Mouse (Mus musculus) embryo, embryonic 9.5 days (tissue): ENCODE results near the gene Iqcf3.

Source experiments
- DNase-seq: peaks from one replicate; pipeline ENCODE4 v3.0.0-alpha.2; 2017; ENCODE audit errors: extremely low spot score

The Iqcf3 gene

DNA sequence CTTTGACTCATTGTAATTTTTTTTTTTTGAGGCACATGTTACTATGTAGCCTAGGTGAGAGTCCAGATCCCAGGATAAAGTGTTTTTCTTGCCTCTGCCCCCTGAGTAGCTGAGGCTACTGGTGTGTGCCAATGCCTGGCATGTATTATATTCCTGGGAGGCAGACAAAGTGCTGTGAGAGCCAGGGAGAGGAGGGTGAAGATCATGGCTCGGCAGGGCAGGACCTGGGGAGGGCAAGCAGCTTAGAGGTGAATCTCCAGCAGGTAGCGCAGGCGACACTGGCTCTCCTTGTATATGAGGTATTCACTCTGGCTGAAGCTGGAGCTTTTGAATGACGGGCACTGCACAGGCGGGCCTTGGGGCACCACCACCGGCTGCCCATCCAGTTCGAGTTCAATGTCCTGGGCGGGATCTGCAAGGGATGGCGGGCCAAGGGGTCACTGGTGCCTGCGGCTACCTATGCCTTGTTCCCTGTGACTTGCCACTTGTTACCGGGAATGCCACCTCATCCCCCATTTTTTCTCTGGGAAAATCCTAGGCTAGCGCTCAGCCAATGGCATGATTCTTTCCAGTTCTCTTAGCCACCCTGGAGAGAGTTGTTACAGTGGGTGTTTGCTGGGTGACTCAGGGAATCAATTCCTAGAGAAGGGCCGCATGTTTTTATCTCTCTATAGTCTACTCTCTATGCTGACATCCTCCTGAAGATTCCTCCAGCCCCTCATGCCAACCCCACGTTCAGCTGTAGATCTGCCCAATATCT, 90.3 kb downstream of the Iqcf3 start:
- no peak for DNase-seq

DNA sequence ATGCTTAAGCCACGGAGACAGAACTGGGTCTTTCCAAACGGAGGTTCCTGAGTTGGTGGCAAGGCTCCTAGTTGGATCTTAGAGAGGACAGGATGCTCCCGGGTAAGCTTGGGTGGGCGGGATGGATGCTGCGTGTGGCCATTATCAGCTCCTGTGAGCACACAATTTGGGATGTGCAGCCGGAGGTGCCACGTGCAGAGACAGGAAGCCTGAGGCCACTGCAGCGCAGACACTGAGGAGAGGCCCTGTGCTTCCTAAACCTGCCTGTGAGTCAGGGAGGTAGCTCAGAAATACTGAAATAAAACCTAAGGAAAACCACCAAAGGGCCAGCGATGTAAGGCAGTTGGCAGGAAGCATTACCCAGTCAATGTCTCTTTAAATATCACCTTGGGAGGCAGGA, 91.7 kb downstream of the Iqcf3 start:
- DNase-seq, result no peak

DNA sequence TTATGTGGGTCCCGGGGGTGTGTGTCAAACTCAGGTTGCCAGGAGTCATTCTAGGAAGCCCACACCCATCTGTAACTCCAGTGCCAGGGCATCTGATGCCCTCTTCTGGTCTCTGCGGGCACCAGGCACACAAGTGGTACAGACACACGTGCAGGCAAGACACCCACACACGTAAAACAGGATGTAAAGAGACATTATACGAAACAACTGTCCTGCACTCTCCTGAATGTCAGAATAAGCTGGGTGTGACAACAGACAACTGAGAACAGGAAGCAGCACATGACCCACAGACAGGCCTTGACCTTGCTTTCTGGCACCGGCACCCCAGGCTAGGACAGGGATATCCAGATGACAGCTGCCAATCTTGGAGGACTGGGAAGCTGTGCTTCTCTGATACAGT, 92.1 kb downstream of the Iqcf3 start:
- DNase-seq, result no peak

DNA sequence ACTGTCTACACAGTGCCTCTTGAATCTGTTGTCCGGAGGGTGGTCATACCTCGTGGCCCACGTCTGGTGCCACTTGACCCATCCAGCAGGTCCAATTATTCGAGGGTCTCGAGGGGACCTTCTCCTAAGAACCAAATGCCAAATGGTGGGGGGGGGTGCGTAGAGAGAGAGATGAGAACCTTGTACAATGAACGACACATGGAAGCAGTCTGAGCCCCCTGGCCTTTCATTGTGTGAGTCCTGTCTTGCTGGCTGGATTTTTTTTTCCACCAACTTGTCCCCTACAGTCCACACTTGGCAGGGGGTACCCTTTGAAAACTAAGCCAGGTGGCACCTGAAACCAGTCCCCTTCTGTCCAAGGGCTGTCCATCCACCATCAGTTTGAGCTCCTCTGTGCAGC, 93.7 kb downstream of the Iqcf3 start:
- no peak for DNase-seq

DNA sequence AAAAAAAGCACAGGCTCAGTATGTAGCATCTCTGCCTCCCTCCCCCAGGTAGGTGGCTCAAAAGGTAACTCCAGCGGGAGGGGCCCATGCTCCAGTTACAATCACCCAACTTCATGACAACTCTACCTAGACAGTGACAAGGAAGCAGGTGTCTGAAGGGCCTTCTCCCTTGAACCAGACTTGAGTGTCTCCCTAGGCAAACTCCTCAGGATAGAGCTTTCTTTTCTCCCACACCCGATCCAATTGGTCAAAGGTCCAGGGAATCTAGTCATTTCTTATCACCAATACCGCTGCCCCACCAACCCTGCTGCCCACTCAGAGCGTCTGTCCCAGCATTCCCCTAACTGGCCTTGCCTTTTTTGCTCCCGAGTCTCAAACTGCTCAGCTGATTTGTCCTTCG, 94.7 kb downstream of the Iqcf3 start:
- no peak for DNase-seq

DNA sequence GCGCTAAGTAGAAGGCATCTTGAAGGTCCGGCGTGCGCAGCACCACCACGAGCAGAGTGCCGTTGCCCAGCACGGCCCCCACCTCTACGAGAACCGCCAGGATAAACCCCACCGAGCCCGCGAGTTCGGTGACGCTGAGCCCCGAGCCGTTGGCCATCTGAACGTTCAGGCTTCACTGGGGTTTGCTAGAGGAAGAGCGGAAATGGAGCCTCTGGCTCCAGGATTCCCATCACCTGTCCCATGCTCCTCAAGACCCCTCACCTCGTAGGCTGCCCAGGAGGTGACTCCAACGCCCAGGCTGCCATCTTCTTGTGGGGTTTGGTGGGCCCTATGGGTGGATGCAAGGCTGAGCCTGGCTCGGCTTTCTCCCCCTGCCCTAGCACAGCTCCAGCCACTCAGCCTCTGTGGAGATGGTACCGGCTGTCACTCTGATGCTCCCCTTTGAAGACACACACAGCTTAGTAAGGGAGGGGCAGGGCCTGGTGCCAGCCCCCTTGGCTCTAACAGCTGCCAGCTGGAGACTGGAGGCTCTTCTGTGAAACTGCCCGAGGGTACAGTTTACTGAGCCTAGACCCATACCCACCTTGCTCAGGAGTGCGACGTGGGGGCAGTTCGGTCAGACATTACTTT, 95.7 kb downstream of the Iqcf3 start, which contains the start of gene Gpr62:
TSS of gene Gpr62 (minus strand) at position 368 of the 630 bp plus-strand sequence.
- no peak for DNase-seq

DNA sequence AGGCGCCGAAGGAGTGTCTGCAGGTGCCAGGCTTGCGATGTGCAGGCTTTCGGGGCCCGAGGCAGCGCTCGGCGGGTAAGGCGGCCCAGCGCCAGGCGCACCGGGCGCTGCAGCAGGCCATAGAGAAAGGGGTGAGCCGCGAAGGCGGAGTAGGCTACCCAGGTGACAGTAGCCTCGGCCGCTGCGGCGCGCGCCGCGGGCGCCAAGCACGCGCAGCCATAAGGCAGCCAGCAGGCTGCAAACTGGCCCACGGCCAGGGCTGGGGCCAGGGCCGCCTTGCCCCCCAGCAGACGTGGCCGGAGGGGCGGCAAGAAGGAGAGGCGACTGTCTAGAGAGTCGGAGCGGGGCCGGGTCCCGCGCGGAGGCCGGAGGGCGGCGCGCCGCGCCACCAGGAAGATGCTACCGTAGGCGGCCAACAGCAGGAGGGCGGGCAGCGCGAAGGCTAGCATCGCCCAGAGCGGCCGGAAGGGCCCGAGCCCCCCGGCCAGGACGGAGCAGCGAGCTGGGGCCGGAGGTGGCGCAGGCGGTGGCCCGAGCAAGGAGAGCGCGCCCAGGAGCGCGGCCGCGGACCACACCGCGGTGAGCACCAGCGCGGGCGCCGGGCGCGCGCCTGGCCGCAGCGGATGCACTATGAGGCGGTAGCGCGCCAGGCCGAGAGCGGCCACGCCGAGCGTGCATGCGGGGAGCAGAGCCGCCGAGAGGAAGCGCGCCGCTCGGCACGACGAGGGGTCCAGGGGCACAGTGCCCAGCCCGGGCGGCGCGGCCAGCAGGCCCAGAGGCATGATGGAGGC, 96.5 kb downstream of the Iqcf3 start:
- peak; percentile 79 for DNase-seq

DNA sequence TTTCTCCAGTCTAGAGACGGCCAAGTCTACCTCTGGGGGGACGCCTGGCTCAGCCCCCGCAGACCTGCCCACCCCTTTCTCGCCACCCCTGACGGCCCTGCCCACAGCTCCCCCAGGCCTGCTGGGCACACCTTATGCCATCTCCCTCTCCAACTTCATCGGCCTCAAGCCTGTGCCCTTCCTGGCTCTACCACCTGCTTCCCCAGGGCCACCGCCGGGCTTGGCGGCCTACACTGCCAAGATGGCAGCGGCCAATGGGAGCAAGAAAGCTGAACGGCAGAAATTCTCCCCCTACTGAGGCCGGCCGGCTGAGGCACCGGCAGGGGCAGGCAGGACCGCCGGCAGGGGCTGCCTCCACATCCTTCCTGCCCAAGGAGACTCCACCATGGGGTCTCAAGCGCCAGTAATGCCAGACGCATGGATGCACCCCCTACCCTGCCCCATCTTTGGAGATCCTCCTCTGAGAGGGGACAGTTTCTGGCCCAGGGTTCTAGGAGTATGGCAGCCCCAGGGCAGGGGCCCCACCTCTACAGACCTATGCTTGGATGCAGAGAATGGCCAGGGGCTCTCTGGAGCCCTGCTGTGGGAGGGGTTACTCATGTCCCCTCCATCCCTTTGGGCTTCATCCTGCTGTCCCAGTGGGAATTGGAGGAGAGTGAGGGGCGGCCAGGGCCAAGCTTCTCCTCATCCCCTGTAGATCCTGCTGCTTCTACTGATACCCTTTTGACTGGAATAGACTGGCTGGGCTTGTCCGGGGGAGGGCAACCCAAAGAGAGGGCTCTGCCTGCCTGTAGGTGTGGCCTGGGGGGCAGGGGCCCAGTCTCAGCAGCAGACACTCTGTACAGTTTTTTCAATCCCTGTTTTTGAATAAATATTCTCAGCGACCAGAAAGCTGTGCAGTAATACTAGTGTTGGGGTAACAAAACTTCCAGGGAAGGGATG, 98.0 kb downstream of the Iqcf3 start:
- DNase-seq, result no peak

DNA sequence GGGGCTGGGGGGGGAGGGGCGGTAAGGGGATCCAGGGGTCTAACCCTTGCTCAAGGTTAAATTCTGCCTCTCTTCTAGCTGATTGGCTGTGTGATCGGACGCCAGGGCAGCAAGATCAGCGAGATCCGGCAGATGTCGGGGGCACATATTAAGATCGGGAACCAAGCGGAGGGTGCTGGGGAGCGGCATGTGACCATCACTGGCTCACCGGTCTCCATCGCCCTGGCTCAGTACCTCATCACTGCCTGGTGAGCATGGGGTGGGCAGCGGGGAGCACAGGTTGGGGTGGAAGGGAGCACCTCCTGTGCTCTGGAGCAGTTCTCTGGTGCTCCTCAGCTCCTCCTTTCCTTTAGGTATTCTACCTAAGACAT, 99.0 kb downstream of the Iqcf3 start:
- no peak for DNase-seq

DNA sequence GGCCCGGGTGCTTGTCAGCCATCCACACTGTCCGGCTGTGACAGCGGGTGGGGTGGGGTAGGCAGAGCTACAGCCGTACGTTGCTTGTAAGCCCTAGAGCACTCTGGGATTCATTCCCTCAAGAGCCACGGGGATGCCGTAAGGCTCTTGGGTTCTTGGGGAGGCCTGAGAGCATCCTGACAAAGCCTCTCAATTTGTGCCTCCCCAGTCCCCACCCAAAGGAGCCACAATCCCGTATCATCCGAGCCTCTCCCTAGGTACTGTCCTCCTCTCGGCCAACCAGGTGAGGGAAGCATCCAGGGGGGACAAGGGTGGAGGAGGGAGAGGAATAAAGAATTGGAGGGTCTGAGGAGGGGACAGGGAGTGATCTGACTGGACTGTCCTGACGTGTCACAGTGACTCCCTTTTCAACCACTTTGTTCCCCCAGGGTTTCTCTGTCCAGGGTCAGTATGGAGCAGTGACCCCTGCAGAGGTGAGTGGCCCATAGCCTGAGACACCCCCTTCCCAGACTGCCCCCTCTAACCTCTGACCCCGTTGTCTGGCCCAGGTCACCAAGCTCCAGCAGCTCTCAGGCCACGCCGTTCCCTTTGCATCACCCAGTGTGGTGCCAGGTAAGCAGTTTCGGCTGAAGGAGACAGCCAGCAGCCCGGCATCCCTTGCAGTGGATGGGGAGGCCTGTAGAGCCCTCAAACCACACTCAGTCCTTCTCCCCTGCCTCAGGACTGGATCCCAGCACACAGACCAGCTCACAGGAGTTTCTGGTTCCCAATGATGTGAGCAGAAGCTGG, 99.6 kb downstream of the Iqcf3 start:
- no peak for DNase-seq

DNA sequence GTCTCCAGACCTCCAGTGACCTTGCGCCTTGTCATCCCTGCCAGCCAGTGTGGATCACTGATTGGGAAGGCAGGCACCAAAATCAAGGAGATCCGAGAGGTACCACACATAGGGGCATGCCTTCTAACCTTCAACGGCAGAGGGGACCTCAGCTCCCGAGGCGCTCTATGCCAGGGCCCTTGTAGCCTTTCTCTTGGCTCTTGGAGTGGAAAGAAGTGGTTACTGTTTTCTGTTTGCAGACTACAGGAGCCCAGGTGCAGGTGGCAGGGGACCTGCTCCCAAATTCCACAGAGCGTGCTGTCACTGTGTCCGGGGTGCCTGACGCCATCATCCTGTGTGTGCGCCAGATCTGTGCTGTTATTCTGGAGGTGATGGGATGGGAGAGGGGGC, 100.4 kb downstream of the Iqcf3 start:
- DNase-seq, result no peak

DNA sequence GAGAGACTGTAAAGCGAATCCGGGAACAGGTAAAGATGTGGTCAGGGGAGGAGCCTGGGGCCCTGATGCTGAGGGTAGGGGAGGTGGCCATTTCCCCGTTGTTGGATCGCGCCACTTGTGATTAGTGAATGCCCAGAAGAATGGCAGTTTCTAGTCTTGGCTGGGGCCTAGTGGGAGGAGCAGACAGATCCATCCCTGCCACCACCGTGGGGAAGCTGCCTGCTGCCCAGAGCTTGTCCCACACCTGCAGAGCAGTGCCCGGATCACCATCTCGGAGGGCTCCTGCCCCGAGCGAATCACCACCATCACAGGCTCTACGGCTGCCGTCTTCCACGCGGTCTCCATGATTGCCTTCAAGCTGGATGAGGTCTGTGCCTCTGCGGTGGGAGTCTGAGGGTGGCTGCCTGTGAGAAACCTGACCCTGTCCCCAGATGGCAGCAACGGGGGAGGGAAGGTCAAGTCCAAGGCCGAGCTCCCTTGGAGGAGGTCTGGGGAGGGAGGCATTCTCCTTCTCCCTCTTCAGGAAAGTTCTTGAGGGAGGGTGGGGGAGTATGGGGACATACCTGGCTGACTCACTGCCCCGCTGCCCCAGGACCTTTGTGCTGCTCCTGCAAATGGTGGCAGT, 100.9 kb downstream of the Iqcf3 start:
- no peak for DNase-seq

DNA sequence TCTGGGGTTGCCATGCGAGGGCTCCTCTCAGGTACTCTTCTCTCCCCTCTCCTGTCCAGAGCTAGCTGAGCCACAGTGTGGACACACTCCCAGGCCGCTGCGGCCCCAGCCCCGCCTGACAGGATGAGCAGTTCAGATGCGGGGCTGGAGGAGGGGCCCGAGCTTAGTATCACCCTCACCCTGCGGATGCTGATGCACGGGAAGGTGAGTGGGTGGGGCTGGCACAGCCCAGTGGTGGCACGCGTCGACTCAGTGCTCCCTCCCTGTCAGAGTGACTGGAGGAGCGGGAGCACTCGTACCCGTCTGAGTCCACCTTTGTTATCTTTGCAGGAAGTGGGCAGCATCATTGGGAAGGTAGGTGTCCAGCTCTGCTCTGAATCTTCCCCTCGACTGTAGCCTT, 101.5 kb downstream of the Iqcf3 start:
- no peak for DNase-seq

DNA sequence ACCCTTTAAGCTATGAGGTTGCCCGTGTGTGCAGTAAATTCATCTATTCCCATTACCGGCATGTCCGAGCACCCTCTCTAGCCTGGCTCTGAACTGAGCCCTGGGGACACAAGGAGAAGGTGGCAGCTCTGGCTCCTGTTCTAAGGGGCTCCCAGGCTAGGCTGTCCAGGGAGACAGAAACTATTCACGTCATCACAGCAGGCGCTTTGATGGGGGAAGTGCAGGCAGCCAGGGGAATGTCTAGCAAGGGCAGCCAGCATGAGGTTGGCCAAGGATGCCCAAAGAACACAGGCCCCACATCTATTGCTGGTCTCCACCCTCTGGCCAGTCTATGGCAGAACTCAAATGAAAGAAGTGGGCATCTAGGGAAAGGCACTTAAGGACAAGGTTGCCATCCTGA, 103.5 kb downstream of the Iqcf3 start:
- DNase-seq, result no peak

DNA sequence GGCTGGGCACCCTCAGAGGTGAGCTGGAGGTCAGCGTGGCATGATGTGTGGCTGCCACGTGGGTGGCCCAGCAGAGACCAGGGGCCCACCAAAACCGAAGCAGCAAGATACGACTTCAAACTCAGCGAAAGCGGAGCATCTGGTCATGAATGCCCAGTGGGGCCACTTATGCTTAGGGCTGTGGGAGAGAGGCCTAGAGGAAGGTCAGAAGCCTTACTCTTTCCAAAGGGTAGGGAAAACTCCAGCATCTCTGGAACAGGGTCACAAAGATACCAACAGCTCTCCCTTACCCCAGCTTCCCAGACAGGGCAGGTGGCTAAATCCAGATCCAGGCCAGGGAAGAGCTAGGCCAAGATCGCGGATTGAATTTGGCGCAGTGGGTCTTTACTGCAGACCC, 104.3 kb downstream of the Iqcf3 start:
- no peak for DNase-seq

DNA sequence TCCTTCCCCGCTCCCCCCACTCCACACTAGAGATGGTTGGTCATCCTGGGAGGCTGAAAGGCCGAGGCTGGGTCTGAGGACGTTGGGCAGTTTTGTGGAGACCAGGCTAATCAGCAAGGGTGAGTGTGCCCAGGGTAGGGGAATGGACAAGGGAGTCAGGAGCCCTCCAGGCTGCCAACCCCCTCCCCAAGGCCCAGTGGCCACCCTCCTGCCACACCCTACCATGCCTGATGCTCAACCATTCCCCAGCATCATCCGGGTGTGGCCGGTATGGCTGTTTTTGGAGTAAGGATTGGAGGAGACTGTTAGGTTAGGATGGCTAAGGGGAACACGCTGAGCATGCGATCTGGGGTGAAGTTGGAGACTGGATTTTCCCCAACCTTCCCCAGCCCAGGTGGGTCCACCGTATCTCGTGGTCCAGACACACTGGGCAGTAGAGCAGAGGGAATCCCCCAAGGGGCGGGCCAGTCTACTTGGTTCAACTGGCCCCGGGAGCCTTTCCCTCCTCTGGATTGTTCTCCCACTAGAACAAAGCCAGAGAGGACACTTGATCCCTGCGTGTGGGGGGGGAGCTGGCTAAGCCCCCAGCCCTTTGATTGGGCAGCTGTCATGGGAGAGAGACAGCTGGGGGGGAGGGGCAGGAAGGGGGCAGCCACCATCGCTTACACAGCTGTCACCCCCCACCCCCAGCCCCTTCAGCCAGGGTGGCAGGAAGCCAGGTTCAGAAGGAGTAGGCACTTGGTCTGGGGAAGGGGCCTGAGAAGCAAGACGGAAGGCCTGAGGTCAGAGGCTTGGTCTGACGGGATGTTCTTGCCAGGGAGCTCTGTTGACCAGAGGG, 104.9 kb downstream of the Iqcf3 start:
- peak; percentile 81 for DNase-seq

DNA sequence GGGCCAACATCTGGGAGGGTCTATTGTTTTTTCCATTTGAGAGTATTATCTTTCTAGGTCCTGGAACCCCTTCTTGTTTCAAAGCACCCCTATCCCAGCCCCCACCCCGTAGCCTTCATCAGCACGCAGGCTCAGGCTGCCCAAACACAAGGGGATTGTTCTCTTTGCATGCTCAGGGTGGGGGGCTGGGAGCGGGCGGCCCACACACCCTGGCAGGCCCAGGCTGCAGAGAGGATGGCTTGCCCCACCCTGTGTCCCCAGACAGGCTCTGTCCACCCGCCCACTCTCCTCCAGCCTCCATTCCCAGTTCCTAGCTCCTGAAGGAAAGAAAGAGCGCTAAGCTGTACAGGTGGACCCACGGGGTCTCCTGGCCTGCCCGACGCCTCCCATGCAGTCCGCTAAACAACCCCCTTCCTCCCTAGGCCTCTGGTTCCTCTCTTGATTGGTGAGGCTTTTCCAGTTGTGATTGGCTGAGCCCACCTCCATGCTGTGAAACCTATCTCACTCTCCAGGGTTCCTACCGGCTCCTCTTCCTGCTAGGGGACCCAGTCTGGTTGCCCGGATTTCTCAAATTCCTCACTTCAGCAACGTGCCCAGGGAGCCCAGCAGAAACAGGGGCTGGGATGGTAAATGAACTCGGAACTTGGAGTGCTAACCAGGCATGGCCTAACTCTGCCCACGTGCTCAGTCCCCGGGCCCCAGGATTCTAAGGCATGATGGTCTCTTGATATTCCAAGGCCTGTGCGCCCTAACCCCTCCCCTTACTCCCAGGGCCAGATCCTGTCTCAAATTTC, 106.3 kb downstream of the Iqcf3 start:
- DNase-seq, result peak; percentile 78

DNA sequence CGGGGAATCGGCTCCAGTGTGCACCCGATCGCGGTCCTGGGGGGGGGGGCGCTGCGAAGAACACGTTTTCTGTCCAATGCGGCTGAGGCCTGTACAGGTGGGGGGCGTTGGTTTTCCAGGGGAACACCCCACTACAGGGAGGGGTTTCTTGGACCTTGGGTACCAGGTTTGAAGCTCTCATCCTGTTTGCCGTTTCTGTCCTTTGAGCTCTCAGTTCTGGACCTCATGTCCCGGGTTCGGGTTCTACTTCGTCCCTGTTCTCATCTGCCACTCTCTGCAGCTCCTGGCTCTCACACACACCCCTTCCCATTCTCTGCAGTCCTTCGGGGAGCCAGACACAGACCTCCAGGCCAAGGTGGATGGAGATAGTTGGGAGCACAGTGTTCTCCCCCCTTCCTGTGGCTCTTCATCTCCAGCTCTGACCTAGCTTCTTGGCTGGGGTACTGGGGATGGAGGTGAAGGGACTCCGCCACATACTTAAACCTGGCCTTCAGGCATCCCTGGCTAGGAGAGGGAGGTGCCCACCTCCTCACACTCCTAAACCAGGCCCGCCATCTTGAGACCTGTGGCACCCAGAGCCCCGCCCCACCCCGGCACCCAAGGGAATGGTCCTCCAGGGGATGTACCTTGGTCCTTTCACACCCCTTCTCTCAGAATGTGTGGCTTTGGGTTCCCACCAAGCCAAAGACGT, 107.2 kb downstream of the Iqcf3 start:
- peak; percentile 71 for DNase-seq
